Mouse (Mus musculus) R1 (cell line): ENCODE measurements at regions not wholly inside any gene's neighbourhood (a gene's known extent, or its start where the extent isn't known, plus 50 kb on each side); places are given as distances from the start of the nearest gene placed in this dataset.

Source experiments
- DNase-seq: peaks from one replicate; pipeline ENCODE4 v3.0.0-alpha.2; 2018; ENCODE audit warnings: low read depth, low spot score

DNA sequence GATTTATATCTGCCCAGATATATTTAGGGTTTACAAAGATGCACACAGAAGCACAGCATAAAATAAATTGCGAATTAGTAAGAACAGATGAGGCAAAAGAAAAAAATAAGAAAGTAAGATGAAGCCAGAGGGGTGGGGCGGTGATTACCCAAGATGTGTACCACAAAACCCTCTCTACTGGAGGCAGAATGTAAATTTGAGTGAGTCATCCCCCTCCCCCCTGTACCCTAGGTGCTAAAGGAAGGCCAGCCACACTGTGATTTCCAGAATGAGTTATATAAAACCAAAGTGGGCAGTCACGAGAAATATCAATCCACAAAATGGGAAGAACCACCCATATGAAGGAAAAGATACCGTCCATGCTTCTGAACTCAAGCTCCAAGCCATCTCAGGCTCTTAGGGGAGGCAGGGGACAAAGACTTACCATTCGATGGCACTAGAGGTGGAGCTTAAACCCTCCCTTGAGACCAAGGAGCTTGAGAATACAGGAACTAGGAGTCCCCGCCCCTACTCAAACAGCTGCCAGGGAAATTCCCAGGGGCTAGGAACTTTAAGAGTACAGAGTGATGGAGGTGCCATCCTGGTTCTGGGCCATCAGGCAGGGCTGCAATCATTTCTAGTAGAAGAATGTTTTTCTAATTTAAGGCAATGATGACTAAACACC, 383.8 kb downstream of the Bcor start:
- no peak for DNase-seq

DNA sequence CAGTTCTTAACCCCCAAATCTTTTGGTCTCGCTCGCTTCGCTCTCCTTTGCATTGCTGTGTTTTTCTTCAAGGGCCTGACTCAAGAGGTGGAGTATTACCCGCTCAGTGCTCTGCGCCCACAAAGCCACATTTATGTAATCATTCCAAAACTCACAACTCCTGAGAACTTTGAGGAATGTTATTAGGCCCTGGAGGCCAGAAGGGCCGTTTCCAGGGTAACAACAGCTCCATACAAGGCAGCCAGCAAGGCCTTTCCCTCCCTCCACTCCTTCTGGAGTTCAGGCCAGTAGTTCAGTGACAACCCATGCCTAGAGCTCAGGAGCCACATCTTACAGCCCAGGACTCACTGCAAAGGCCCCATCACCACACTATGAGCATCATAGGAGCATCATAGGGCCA, 365.1 kb downstream of the Bcor start:
- DNase-seq, result peak; percentile 9

DNA sequence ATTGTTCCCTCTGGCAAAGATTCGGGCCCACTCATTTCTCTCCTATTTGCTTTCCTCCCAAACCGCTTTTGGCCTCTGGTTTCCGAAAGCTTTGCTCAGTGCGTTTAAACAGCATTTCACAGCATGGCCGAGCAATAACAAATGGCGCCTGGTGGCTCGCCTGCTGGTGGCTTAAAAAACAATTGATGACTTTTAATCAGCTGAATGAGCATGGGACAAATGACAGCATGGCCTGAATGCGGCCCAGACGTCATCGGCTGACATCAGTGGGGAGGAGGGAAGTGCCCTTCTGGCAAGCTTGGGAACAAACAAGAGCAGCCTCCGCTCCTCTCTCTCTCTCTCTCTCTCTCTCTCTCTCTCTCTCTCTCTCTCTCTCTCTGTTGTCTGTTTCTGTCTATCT, 362.3 kb downstream of the Bcor start:
- peak; percentile 9 for DNase-seq

DNA sequence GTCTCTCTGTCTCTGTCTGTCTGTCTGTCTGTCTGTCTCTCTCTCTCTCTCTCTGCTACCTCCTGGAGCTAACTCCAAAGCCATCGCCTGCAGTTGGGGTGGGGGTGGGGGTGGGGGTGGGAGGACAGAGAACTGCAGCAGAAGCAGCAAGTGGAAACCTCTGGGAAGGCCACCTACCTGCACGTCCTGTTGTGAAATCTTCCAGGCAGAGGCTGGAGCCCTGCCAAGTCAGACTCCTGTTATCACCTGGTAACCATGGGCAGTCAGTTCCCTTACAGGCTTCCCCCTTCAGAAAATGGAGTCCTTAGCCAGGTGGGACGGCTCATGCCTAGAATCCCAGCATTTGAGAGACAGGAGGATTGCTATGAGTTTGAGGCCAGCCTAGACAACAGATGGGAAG, 361.8 kb downstream of the Bcor start:
- peak; percentile 9 for DNase-seq

DNA sequence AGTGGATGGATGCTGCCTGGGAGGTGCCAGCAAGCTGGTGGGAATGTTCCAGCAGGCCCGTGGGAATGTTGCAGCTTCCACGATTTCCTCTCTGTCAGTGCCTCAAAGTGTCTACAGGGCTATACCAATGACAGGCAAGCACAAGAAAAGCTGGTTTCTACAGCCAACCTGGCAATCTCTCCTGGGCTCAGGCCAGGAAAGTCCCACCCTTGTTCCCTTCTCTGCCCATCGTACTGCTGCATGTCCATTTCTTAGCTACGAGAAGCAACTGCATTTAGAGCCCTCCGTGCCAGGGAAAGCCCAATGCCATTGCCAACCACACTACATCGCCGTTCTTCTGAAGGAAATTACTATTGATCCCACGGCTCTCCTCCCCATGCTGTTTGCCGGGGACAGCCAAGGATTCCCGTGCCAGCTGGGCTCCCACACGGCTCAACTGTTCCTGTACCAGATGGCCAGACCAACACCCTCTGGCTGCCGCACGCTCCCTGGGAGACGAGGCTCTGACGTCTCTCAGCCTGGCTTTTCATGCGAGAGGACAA, 359.7 kb downstream of the Bcor start:
- no peak for DNase-seq

DNA sequence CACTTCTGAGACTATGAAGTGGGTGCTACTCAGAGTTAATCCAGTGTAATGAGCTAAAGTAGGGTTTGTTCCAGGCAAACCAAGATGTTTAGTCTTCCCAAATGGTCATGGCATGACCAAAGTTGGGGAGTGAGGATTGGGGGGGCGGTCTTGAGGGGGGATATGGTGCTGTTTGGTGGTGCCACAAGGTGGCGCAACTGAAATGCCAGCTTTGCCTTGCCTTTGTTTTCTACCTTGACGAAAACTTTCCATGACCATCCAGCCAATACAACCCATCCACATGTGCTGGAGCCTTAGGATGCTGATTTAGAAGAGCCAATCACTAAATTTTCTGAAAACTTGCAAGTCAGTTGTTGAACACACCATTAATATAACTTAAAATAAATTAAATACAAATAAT, 358.9 kb downstream of the Bcor start:
- no peak for DNase-seq

DNA sequence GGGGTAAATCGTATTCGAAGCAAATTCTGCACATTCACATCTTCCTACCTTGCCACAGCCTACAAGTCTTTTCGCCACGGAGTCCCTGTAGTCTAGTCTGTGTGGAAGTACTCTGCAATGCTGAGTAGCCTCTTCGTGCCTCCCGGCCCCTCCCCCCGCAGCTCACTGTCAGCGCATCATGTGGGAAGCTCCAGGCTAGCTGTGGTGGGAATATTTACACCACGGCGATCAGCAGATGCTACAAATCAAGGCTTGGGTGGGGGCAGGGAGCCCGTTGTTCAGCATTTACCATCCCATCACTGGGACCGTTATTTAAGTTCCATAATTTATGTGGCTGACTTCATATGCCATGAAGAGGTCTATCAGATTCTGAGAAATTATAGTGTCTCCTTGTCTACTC, 358.5 kb downstream of the Bcor start:
- DNase-seq, result no peak

DNA sequence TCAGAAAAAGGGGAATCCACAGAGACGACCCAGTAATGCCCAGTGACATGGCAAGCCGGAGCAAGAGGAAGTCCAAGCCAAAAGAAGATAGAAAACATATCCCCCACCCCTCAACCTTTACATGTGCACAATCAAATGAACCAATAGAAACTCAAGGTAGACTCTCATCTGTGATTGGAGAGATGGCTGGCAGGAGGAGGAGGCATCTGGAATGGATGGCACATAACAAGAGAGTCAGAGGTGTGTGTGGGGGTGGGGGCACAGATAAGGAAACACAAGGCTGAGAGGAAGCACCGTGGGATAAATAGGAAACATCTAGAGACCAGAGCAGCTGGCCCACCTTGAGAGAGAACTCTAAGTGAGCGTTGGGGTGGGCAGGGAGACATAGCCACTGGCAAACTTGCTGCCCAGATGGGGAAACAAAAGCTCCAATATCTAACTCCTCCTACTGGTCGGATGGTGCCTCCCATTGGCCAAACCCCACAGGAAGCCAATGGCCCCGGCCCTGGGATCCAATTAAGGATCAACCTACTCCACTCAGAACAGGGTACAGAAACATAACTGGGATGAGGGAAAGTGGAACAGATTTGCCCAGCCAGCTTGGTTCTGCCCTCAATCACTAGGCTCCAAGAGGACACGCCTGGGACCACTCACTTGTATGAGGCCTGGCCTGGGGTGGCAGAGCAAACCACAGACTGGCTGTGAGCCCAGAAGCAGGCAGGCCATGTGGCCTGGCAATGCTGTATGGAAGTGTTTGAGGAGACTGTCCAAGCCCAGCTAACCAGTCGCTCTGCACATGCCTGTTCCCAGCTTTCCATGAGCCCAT, 357.9 kb downstream of the Bcor start:
- no peak for DNase-seq

DNA sequence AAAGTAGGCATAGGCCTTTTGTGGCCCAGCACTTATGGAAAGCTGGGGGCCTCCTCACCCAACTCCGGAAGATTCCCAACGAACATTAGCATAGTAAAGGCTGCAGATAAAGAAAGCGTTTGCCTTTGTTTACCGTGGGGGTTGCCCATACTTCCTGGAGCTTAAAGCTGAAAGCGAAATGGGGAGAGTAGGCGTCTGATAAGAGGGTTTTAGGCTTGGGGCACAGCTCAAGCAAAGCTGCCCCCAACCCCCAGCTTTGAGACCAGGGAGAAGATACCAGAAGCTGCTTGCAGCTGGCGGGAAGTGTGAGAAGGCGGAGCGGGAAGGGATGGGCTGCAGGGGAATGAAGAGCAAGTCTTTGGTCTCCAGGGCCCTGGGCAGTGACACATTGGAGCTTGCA, 356.9 kb downstream of the Bcor start:
- peak; percentile 86 for DNase-seq

DNA sequence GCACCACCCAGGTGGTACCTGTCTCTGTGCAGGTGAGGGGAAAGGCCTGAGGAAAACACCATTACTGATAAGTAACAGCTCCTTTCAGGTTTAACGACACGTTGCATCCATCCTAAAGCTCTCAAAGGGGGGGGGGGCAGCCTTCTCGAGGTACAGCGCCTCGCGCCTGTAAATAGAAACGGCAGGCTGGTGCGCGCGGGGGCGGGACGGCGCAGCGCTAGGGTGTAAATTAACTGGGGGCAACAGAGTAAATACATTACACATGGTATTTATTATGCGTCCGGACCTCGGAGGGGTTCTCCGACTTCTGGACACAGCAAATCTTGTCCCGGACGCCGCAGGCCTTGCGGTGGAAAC, 353.3 kb downstream of the Bcor start:
- DNase-seq, result peak; percentile 6

DNA sequence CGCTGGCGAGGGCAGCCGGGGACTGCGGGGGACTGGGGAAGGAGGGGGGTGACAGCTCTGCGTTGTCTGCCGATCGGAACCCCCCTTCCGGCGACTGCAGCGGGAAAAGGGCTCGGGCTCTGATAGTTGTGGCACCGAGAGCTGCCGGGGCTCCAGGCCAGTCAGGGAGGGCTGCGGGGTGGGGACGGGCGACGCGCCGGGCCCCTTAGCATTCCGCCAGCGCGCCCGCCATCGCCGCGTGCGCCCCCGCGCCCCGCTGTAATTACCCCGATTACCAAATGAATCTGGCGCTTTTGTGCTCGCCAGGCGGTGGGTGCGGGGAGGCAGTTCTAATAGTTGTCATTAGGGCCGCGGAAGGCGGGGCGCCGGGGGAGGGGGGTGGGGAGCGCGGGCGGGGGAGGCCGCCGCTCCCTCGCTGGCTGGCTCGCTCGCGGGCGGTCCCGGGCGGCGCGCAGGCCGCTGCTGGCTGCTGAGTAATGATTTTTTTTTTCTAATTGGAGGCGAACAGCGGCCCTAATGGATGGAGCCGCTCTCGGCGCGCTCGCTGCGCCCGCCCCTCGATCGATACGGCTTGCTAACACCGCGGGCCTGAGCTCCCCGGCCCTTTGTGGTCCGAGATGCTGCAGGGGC, 352.8 kb downstream of the Bcor start:
- DNase-seq, result peak; percentile 18

DNA sequence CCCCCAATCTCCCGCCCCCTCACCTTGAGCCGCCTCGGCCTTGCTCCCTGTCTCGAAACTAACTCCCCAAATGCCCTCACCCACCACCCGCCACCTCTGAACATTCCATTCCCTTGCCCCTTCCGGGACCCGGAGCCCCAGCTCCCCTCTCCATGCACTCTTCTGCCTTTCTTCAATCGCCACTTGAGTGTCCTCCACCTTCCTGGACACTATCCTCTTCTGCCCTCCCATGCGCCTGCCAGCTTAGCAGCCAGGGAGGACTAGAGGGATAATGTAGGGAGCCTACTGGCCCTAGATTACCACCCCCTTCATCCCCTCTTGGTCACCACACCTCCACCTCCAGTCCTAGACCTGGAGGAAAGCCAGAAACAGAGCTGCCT, 352.3 kb downstream of the Bcor start:
- DNase-seq, result no peak

DNA sequence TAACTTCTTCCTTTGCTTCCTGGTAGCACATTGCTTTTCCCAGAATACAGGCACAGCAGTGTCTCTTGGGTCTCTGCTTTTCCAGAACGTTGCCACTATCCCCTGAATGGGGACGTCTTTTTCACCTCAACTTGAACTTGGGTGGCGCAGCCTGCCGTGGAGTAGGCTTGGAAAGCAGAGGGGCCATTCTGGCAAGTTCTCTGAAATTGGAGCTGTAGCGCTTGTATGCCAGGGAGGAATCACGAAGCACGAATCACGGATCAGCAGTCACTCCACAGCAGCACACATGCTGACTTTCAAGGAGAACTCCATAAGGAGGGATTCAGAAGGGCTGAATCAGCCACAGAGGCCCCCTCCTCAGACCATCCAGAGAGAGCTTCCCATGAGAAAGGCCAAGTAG, 351.2 kb downstream of the Bcor start:
- DNase-seq, result no peak

DNA sequence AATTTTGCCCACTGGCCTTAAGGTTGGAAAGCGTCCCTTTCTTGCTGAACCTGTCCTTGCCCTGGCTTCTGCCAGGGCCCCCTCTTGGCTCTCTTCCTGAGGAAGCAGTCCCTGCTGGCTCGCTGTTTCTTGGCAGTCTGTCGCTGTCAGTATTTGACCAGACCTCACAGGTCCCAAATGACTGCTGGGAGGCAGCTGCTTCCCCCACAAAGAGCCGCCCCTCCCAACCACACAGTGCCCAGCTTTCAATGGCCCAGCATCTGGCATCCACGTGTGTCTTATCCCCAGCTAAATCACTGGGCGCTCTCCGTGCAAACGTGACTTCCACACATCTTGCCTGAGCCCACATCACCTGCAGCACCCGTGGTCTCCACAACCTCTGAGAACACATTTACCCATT, 345.3 kb downstream of the Bcor start:
- no peak for DNase-seq

DNA sequence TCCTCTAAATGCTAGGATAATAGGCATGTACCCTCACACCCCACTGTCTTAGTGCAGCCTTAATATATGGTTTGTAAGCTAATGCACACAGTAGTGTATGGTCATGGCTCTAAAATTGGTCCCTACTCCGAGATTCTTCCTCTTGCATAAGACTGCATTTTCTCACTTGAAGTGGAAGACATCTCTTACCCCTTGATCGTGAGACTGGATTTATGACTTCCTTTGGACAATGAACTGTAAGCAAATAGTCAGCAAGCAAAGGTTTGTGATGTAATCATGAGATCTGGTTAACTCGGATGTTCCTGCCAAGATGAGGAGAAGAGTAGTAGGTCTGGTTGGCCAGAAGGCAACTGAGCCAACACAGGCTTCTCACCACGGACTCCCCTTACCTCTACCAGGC, 344.3 kb downstream of the Bcor start:
- no peak for DNase-seq

DNA sequence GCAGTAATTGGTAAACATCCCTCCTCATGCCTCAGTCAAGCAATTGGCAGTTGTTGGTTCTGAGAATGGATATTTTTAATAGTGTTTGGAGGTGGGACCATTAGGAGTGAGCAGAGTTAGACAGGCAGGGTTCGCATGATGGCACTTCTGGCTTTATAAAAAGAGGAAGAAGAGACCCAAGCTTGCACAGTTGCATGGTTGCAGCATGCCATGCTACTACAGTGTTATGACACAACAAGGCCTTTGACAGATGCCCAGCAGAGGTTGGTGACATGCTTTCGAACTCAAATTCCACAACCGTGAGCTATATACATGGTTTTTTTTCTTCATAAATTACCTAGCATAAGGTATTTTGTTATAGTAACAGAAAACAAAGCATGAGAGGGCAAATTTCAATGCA, 341.5 kb downstream of the Bcor start:
- DNase-seq, result no peak

DNA sequence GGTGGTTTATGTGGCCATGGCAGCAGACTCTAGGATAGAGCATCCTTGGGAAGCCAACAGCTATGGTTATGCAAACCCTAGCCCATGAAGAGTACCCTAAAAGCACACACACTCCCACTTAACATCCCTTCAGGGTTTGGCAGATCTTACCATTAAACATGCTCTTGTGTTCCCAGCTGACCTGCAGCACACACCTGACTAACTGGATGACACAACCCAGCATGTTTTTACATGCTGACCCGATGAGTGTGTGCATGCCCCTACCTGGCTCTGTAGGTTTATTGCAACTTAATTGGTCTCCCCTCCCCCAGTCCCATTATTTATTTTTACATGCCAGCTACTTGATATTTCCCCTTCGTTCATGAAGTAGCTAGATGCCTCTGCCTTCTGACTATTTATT, 339.0 kb downstream of the Bcor start:
- no peak for DNase-seq

DNA sequence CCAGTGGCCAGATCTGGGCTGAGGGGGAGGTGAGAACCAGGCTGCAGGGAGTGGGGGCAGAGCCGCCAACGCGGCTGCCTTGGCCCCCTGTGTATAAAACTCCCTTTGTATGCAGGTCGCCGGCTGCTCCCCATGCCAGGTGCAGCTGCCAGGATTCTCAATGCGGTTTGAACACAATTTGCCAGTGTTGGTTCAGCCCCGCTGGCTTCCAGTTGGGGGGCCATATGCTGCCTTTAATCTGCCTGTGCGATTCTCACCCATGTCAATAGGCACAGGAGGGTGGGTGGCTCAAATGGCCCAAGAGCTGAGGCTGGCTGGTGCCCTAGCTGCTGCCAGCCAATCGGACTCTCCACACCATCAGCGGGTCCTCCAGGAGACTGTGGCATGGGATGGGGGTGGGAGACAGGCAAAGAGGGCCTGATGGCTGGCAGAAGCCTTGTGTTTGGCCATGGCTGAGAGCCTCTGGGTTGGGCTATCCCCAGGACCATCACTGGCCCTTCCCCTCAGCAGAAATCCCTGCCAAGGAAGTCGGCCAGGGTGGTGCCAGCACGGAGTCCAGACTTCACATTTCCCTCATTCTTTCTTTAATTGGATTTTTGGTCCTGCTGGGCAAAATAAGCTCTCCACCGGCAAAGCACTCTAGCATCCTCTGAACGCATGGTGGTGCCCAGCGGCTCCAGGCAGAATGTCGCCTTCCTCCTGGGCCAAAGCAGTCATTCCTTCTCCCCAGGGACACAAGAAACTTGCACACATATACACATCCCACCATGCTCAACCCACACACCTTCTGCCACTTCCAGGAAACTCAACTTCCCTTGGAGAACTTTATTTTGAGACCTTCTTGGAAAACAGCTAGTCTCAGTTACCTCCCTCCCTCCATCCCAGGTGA, 338.0 kb downstream of the Bcor start:
- DNase-seq, result no peak

DNA sequence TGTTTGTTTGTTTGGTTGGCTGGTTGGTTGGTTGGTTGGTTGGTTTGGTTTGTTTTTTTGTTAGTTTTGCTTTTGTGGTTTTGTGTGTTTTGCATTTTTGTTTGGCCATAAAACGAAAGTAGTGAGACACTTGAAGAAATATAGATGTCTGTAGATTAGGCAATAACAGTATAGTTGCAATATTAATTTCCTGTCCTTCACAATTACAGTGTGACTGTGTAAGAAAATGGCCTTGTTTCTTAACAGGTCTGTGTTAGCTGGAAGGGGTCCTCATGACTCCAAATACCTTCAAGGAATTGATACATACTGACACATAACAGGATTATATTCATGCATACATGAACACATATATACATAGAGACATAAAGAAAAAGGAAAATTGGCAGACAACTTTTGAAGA, 334.2 kb downstream of the Bcor start:
- no peak for DNase-seq

DNA sequence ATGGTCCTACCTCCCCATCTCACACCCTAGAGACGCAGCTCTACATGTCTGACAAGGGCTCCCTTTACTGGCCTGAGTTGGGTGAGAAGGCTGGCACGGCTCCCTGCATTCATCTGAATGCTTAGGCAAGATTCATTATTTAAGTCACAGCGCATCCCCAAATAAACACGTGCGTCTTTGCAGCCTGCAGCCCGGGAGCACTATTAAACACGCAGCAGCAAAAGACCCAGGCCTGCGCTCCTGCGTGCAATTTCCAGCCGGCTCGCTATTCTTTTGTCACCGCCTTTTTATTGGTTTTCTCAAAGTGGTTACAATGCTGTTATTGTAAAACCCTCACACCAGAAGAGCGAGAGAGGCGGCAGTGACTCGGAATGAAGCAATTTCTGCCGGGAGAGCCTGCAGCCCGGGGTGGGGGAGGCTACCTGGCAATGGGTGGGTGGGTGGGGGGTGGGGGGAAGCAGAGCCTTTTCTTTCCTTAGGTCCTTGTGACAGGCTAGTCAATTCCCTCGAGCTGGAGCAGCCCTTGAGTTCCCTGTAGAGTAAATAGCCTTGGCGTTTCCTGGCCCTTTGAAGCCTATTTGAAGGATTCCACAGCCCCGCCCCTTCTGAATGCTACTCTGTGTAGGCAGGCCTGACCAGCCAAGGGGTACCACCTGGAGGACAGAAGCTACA, 333.3 kb downstream of the Bcor start:
- DNase-seq, result peak; percentile 5

DNA sequence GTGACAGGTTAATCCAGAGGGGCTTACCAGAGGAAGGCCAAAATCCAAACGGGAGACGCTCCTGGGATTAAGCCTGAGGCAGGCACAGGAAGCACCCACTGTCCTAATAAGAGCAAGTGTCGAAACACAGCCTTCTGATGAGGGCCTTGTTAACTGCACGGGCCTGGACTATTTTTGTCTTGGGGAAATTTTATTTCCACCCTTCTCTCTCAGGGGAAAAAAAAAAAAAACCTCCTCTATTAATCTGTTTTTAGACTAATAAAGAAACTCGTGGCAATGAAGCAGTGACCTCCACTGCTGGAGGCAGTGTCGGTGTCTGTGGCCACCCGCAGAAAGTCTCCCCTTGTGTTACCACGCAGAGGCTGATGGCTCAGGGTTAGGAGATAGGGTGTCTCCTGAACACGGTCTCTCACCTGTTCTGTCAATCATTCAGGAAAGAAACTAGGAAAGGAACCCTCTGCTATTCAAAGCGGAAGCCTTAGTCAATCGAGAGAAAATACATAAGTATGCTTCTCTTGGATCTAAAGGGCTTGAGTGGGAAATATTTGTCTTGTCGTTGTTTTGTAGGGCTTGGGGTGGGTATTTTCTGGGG, 330.6 kb downstream of the Bcor start:
- DNase-seq, result no peak
